Comparison of ENCODE assay signal across 13 mouse cellular contexts in genomic region chr5:132774141-132774680, GRCm38 (mm10).
A peak's percentile ranks its signal among the peaks of the same experiment; 100 is the strongest.
DNase-seq lines count a peak whose midpoint lies in the region.
"Had no signal": no experiment of that assay in that cellular context is flagged by ENCODE, and none has a peak within 500 bp of the region (broad histone marks: within the 10 kb centered on the region; RNA-seq: fewer than 3 reads in every experiment).

No protein-coding gene starts in this region.

- DNase-seq in adrenal gland, adult 8-10 months = peak; percentile 47
- no peak for DNase-seq in adrenal gland, postnatal 25 days
- DNase-seq in heart, adult 11 months = peak; percentile 5
- DNase-seq in heart, adult 9 months (ENCODE audit: low spot score in 2 of 2) = no peak
- DNase-seq in brain, adult 2 months (ENCODE audit: low read depth, low spot score) = peak; percentile 8
- peak; percentile 66 for DNase-seq in retina, postnatal 1 day
- DNase-seq in spleen, postnatal 14 days (ENCODE audit: low spot score in 2 of 2) = no peak
- DNase-seq: cerebellum, adult 18-20 months; cerebellum, adult 9-11 months; cerebellum, postnatal 36 days; gastrocnemius, postnatal 14 days; heart, postnatal 36 days; kidney, adult 11 months had no signal

Comparison
In these comparisons a context has a peak if more than half of its experiments do, and no peak if none do; other contexts are left out.
1. DNase-seq: peak in adrenal gland, adult 8-10 months (single experiment), heart, adult 11 months (single experiment), brain, adult 2 months (single experiment) and retina, postnatal 1 day (single experiment); none in adrenal gland, postnatal 25 days (single experiment), heart, adult 9 months (0 of 2) and spleen, postnatal 14 days (0 of 2).